Mouse (Mus musculus) embryonic facial prominence, embryonic 10.5 days (tissue): ENCODE results near the gene Pkp4. TPM values are rescaled to one million over a fixed set of nuclear protein-coding genes. Genes with fewer than 3 reads are reported as not detected.

Source experiments
- DNase-seq: peaks from one replicate; pipeline ENCODE4 v3.0.0-alpha.2; 2017; ENCODE audit warnings: low spot score
- H3K27ac ChIP-seq: fragments of 300-500 bp; sonication (generic); replicated peaks from 2 replicates; pipeline ENCODE4 v1.5.1; 2016; ENCODE audit warnings: mild to moderate bottlenecking
- H3K27me3 ChIP-seq: fragments of 300-500 bp; sonication (generic); replicated peaks from 2 replicates; pipeline ENCODE4 v1.6.1; 2016; ENCODE audit warnings: low read depth, mild to moderate bottlenecking; ENCODE audit not compliant: poor library complexity, severe bottlenecking
- H3K36me3 ChIP-seq: fragments of 300-500 bp; sonication (generic); replicated peaks from 2 replicates; pipeline ENCODE4 v1.6.1; 2016; ENCODE audit warnings: mild to moderate bottlenecking, moderate library complexity
- H3K4me1 ChIP-seq: fragments of 300-500 bp; sonication (generic); 2 replicates; pipeline ENCODE4 v1.6.1; 2016
- H3K4me3 ChIP-seq: fragments of 300-500 bp; sonication (generic); 2 replicates; pipeline ENCODE4 v1.5.1; 2016; ENCODE audit warnings: mild to moderate bottlenecking, moderate library complexity
- H3K9me3 ChIP-seq: fragments of 300-500 bp; sonication (generic); 2 replicates; pipeline ENCODE4 v1.6.1; 2016; ENCODE audit warnings: mild to moderate bottlenecking
- whole genome bisulfite sequencing: fragments of 180-500 bp; shearing (Covaris S2); methylation state at CpG from one replicate; pipeline ENCODE4 v1.1.7; 2016; 5-methylcytosine and 5-hydroxymethylcytosine counted together
- polyA plus RNA-seq: library from polyadenylated mRNA; unstranded; fragments of >200 nt; fragmentation: Nextera tagmentation; extraction: Ambion mirVana; gene quantifications from 2 replicates; pipeline ENCODE4 v1.2.1, GENCODE M21; 2016

The Pkp4 gene
- polyA plus RNA-seq, 1 experiment from 2014 or later = 17.2 TPM

DNA sequence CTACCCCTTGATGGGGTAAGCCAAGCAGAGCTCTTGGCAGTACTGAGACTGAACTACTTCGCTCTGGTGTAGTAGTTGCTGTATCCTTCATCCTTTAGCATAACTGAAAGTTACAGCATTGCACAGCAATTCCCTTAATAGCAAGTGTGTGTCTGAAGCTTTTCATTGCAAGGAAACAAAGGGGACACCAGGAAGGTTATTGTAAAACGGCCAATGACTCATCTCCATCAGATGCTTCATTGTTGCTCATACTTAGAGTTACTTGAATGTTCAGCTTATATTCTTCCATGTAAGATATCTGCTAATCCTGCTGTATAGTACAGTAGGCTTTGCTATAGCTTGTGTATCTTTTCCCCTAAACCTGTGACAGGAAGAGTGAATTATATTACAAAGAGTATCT, 128.8 kb downstream of the Pkp4 start:
- no peak for DNase-seq
- Histone ChIP-seq H3K4me1 (peaks cover 21% of the 10 kb centered on the region), H3K9me3 (no peaks in the 10 kb centered on the region), H3K36me3 (no peaks in the 10 kb centered on the region), H3K4me3 (no peak overlapping the region), H3K27me3 (no peaks in the 10 kb centered on the region), H3K27ac (no peak overlapping the region)
- WGBS = 90% methylated on average over 2 of the region's 2 CpGs

GRCm38 (mm10) chr2:59290391-59290790, 129.7 kb downstream of the Pkp4 start:
- Histone ChIP-seq H3K36me3 (0 out of 2 replicates have a peak, but pooled peaks cover 3% of the 10 kb centered on the region), H3K27me3 (no peaks in the 10 kb centered on the region), H3K9me3 (no peaks in the 10 kb centered on the region), H3K27ac (no peak overlapping the region), H3K4me1 (peaks cover 21% of the 10 kb centered on the region), H3K4me3 (no peak overlapping the region)
- 59% methylated on average over 3 of the region's 3 CpGs for WGBS
- DNase-seq = no peak

DNA sequence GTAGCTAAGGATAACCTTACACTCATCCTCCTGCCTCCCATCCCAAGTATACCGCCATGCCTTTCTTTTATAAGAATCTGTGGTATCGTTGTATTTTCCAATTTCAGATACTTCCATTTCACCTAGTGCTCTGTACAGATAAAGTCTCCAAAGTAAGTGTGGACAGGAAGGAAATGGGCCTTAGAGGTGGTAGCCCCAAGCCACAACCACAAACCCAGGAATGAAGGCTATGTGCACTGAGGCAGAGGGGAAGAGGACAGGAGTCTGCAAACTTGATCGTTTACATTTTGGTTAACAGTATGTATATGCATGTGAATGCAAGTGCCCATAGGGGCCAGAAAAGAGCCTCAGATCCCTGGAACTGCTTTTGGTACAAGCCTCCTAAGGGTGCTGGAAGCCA, 139.2 kb downstream of the Pkp4 start:
- peaks cover 4% of the 10 kb centered on the region; the same call in 1 of the 2 replicates for H3K4me1 ChIP-seq
- H3K27me3 ChIP-seq = no peaks in the 10 kb centered on the region
- H3K36me3 ChIP-seq = 0 out of 2 replicates have a peak, but pooled peaks cover 8% of the 10 kb centered on the region
- H3K9me3 ChIP-seq = no peaks in the 10 kb centered on the region
- no peak overlapping the region for H3K4me3 ChIP-seq
- WGBS = 95% methylated on average over 3 of the region's 3 CpGs
- DNase-seq = no peak
- H3K27ac ChIP-seq = no peak overlapping the region

- WGBS = 72% methylated on average over 12 of the region's 12 CpGs
- H3K36me3 ChIP-seq = peaks cover 17% of the 10 kb centered on the region
- no peak overlapping the region for H3K27ac ChIP-seq
- H3K4me1 ChIP-seq = peaks cover 4% of the 10 kb centered on the region; the same call in 1 of the 2 replicates
- no peak for DNase-seq
- no peak overlapping the region for H3K4me3 ChIP-seq
- H3K27me3 ChIP-seq = no peaks in the 10 kb centered on the region
- no peaks in the 10 kb centered on the region for H3K9me3 ChIP-seq
These were observed 141.0 kb downstream of the Pkp4 start for GRCm38 (mm10) chr2:59301671-59302070.

DNA sequence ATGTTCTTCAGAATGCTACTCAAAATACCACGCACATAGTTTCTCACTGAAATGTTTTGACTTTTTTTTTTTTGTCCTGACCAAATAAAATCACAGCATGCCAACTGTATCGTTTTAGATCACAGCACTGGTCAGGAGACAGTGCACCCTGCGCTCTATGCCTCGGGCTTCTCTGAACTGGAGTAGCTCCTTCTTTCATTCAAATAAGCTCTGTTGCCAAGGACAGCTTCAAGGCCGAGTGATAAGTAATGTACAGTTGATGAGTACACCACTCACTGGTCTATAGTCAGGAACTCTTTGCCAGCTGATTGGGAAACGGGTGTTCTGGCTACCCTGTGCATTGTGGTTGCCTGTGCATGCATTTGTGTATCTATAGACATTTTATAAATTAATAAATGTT, 141.8 kb downstream of the Pkp4 start:
- Histone ChIP-seq H3K4me1 (peaks cover 4% of the 10 kb centered on the region; the same call in 1 of the 2 replicates), H3K27me3 (no peaks in the 10 kb centered on the region), H3K27ac (no peak overlapping the region), H3K36me3 (peaks cover 25% of the 10 kb centered on the region), H3K4me3 (no peak overlapping the region), H3K9me3 (no peaks in the 10 kb centered on the region)
- WGBS = 90% methylated on average over 6 of the region's 6 CpGs
- DNase-seq = no peak

- H3K4me3 ChIP-seq = no peak overlapping the region
- H3K36me3 ChIP-seq = peaks cover 37% of the 10 kb centered on the region
- WGBS = 91% methylated on average over 12 of the region's 12 CpGs
- H3K9me3 ChIP-seq = no peaks in the 10 kb centered on the region
- DNase-seq = no peak
- H3K27ac ChIP-seq = no peak overlapping the region
- H3K4me1 ChIP-seq = peaks cover 4% of the 10 kb centered on the region; the same call in 1 of the 2 replicates
- no peaks in the 10 kb centered on the region for H3K27me3 ChIP-seq
These were observed 142.9 kb downstream of the Pkp4 start for GRCm38 (mm10) chr2:59303530-59304063.

DNA sequence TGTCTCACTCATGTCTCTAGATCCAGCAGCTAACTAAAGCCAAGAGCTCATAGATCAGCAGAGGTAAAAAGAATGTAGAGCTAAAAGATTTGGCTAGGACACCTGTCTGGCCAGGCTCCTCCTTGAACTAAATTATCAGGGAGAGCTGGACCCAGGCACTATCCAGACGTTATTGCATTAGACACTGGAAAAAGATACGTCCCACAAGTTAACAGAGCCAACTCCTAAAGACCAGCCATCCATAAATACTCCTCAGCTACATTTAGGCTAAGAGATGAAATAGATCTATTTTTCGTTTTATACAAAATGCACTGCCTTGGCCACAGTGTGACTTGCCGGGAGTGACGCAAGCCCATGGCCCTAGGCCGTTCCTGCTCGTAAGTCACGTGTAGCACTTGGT, 146.7 kb downstream of the Pkp4 start:
- Histone ChIP-seq H3K27me3 (no peaks in the 10 kb centered on the region), H3K27ac (no peak overlapping the region), H3K36me3 (peaks cover 67% of the 10 kb centered on the region), H3K4me3 (no peak overlapping the region), H3K9me3 (no peaks in the 10 kb centered on the region), H3K4me1 (no peaks in the 10 kb centered on the region)
- 92% methylated on average over 8 of the region's 8 CpGs for WGBS
- DNase-seq = no peak

DNA sequence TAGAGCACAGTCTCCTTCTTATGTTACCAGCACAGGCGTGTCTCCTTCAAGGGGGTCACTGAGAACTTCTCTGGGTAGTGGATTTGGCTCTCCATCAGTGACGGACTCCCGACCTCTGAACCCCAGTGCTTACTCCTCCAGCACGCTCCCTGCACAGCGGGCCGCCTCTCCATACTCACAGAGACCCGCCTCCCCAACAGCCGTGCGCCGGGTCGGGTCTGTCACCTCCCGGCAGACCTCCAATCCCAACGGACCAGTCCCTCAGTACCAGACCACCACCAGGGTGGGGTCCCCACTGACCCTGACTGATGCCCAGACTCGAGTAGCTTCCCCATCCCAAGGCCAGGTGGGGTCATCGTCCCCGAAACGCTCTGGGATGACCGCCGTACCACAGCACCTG, 147.4 kb downstream of the Pkp4 start:
- Histone ChIP-seq H3K27me3 (no peaks in the 10 kb centered on the region), H3K4me1 (no peaks in the 10 kb centered on the region), H3K36me3 (peaks cover 72% of the 10 kb centered on the region), H3K9me3 (no peaks in the 10 kb centered on the region), H3K4me3 (no peak overlapping the region), H3K27ac (no peak overlapping the region)
- DNase-seq = no peak
- WGBS = 93% methylated on average over 19 of the region's 19 CpGs

- peaks cover 4% of the 10 kb centered on the region; the same call in 1 of the 2 replicates for H3K9me3 ChIP-seq
- peaks cover 4% of the 10 kb centered on the region; the same call in 1 of the 2 replicates for H3K4me1 ChIP-seq
- no peak for DNase-seq
- H3K4me3 ChIP-seq = no peak overlapping the region
- no peak overlapping the region for H3K27ac ChIP-seq
- peaks cover 64% of the 10 kb centered on the region for H3K36me3 ChIP-seq
- H3K27me3 ChIP-seq = no peaks in the 10 kb centered on the region
- 80% methylated on average over 6 of the region's 6 CpGs for WGBS
These were observed 152.6 kb downstream of the Pkp4 start for GRCm38 (mm10) chr2:59313293-59313692.

DNA sequence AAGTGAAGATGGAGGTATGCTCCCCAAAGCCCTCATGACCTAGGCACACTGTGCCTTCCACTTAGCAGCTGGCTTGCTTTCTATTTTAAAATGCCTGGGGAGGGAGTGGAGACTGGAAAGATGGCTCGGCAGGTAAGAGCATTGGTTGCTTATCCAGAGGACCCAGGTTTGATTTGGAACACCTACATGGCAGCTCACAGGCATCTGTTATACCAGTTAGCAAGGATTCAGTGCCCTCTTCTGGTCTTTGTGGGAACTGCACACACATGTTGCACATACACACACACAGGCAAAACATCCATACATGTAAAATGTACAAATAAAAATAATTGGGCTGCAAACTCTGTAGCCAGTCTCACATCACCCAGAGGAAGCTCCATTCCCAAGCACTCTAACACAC, 158.0 kb downstream of the Pkp4 start:
- H3K9me3 ChIP-seq = peaks cover 27% of the 10 kb centered on the region
- 95% methylated on average over 1 of the region's 1 CpGs for WGBS
- H3K27me3 ChIP-seq = no peaks in the 10 kb centered on the region
- H3K4me1 ChIP-seq = no peaks in the 10 kb centered on the region
- H3K4me3 ChIP-seq = no peak overlapping the region
- no peak overlapping the region for H3K27ac ChIP-seq
- peaks cover 76% of the 10 kb centered on the region for H3K36me3 ChIP-seq
- no peak for DNase-seq

DNA sequence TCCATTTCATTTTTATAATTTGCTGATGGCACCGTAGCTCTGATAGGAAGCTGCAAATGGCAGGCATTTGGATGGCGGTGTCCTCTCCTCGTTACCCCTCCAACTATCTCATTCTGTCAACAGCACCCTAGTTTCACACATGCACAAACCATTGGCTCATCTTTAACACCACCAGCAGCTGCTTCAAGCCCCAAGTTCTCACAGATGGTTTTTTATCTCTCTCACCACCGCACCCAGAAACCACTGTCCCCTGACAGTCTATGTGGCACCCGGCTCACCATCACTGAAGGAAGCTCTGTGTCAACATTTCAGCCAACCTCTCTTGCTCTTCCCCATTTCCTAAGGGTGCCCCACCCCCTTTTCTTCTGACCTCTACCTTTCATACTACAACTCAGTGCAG, 167.3 kb downstream of the Pkp4 start:
- no peaks in the 10 kb centered on the region for H3K4me1 ChIP-seq
- H3K27me3 ChIP-seq = no peaks in the 10 kb centered on the region
- peaks cover 60% of the 10 kb centered on the region for H3K36me3 ChIP-seq
- DNase-seq = no peak
- no peak overlapping the region for H3K4me3 ChIP-seq
- no peak overlapping the region for H3K27ac ChIP-seq
- WGBS = 94% methylated on average over 5 of the region's 5 CpGs
- H3K9me3 ChIP-seq = no peaks in the 10 kb centered on the region

DNA sequence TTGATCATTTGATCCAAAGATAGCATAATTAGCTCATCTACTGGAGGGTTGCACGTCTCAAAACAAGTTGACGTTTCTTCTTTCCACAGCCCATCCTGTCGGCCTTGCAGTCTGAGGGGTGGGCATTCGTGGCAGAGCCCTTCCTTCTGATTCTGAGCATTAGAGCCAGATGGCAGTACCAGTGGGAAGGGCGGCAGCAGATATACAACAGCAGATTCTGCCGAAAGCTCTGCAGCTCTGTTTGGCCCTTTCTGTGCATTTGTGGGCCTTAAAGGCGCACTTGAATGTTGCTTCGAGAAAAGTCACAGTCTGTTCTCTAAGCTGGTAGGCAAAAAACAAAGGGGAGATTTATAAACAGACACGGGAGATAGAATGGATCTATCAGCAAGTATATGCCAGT, 170.4 kb downstream of the Pkp4 start:
- no peaks in the 10 kb centered on the region for H3K27me3 ChIP-seq
- H3K27ac ChIP-seq = no peak overlapping the region
- H3K4me1 ChIP-seq = no peaks in the 10 kb centered on the region
- peaks cover 63% of the 10 kb centered on the region for H3K36me3 ChIP-seq
- H3K4me3 ChIP-seq = no peak overlapping the region
- DNase-seq = no peak
- WGBS = 91% methylated on average over 9 of the region's 9 CpGs
- H3K9me3 ChIP-seq = no peaks in the 10 kb centered on the region

- H3K9me3 ChIP-seq = no peaks in the 10 kb centered on the region
- H3K36me3 ChIP-seq = peaks cover 61% of the 10 kb centered on the region
- 92% methylated on average over 4 of the region's 4 CpGs for WGBS
- no peak overlapping the region for H3K27ac ChIP-seq
- no peak overlapping the region for H3K4me3 ChIP-seq
- no peak for DNase-seq
- H3K27me3 ChIP-seq = no peaks in the 10 kb centered on the region
- no peaks in the 10 kb centered on the region for H3K4me1 ChIP-seq
These were observed 171.9 kb downstream of the Pkp4 start for GRCm38 (mm10) chr2:59332523-59332922.
